In the genomic region with DNA sequence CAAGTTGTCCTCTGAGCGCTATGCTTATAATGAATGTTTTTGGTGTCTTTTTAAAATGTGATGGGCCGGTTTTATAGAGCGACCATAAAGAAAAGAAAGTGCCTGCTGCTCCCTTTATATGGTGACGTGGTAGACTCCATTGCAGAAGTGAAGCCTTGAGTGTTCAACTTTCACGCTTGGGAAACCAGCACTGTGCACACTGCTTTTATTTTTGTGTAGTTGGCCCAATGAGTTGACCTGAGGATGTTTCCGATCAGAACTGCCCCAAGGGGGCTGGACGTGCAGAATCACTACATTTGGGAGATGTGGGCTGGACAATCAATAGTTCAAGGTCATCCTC, we compare ENCODE assay signal across 7 mouse cellular contexts. TPM values are rescaled to one million over a fixed set of nuclear protein-coding genes. Genes with fewer than 3 reads are reported as not detected.
DNase-seq lines count a peak whose midpoint lies in the region; ATAC-seq lines count a peak whose summit lies in the region.

No protein-coding gene starts in this region.

- 77% methylated on average over 7 of the region's 7 CpGs for WGBS in lung, embryonic 16.5 days
- WGBS in forebrain, embryonic 10.5 days, result 80% methylated on average over 7 of the region's 7 CpGs
- WGBS in limb, embryonic 12.5 days, result 82% methylated on average over 7 of the region's 7 CpGs
- 77% methylated on average over 7 of the region's 7 CpGs for WGBS in stomach, embryonic 14.5 days

- H3K4me1 ChIP-seq in lung, embryonic 16.5 days (replicated peaks; ENCODE audit: control insufficient read depth, insufficient read depth, low read length), result peaks cover 39% of the 10 kb centered on the region
- peaks cover 52% of the 10 kb centered on the region for H3K4me1 ChIP-seq in forebrain, embryonic 10.5 days
- peaks cover 37% of the 10 kb centered on the region for H3K4me1 ChIP-seq in limb, embryonic 12.5 days (replicated peaks)
- peaks cover 37% of the 10 kb centered on the region for H3K4me1 ChIP-seq in stomach, embryonic 14.5 days (ENCODE audit: control insufficient read depth, insufficient read depth, low read length)

- no peaks in the 10 kb centered on the region for H3K36me3 ChIP-seq in lung, embryonic 16.5 days (ENCODE audit: control insufficient read depth, insufficient read depth, low read length)
- no peaks in the 10 kb centered on the region for H3K36me3 ChIP-seq in forebrain, embryonic 10.5 days (replicated peaks)
- H3K36me3 ChIP-seq in limb, embryonic 12.5 days, result no peaks in the 10 kb centered on the region
- no peaks in the 10 kb centered on the region for H3K36me3 ChIP-seq in stomach, embryonic 14.5 days (ENCODE audit: control insufficient read depth, insufficient read depth, low read length)

- intact Hi-C loops in gastrocnemius, postnatal 14 days (cut with DNase I; ENCODE audit: low total_unique reads), result no loop called here

- no peaks in the 10 kb centered on the region for H3K27me3 ChIP-seq in lung, embryonic 16.5 days (ENCODE audit: control insufficient read depth, insufficient read depth, low read depth, low read length)
- H3K27me3 ChIP-seq in forebrain, embryonic 10.5 days (ENCODE audit: poor library complexity, severe bottlenecking), result no peaks in the 10 kb centered on the region
- no peaks in the 10 kb centered on the region for H3K27me3 ChIP-seq in limb, embryonic 12.5 days
- no peaks in the 10 kb centered on the region for H3K27me3 ChIP-seq in stomach, embryonic 14.5 days (ENCODE audit: control insufficient read depth, insufficient read depth, low read length)

- peak overlapping the region; percentile 77 for H3K4me2 ChIP-seq in lung, embryonic 16.5 days (ENCODE audit: low read depth, low read length)
- H3K4me2 ChIP-seq in limb, embryonic 12.5 days, result peak overlapping the region; percentile 79
- peak overlapping the region; percentile 80 for H3K4me2 ChIP-seq in stomach, embryonic 14.5 days (replicated peaks; ENCODE audit: low read depth, low read length)

- H3K4me3 ChIP-seq in lung, embryonic 16.5 days (ENCODE audit: low read length), result peak overlapping the region; percentile 63
- H3K4me3 ChIP-seq in forebrain, embryonic 10.5 days, result peak overlapping the region; percentile 97
- H3K4me3 ChIP-seq in limb, embryonic 12.5 days (replicated peaks), result peak overlapping the region; percentile 68
- peak overlapping the region; percentile 87 for H3K4me3 ChIP-seq in stomach, embryonic 14.5 days (ENCODE audit: low read depth, low read length)

- no peak for ATAC-seq in lung, embryonic 16.5 days (ENCODE audit: low read depth)
- no peak for ATAC-seq in limb, embryonic 12.5 days (ENCODE audit: insufficient number of reproducible peaks, insufficient read depth, low FRiP score, low TSS enrichment, low read depth)
- no peak for ATAC-seq in stomach, embryonic 14.5 days (ENCODE audit: insufficient number of reproducible peaks, insufficient read depth, low FRiP score, low read depth)

- no peak for DNase-seq in lung, postnatal 10 days
- no peak for DNase-seq in forebrain, embryonic 10.5 days (ENCODE audit: extremely low spot score, low spot score)
- no peak for DNase-seq in gastrocnemius, postnatal 14 days
- no peak for DNase-seq in adrenal gland, adult 2 months

- no peaks in the 10 kb centered on the region for H3K9me3 ChIP-seq in lung, embryonic 16.5 days (ENCODE audit: control insufficient read depth, low read length)
- H3K9me3 ChIP-seq in forebrain, embryonic 10.5 days, result 0 out of 2 replicates have a peak, but pooled peaks cover 3% of the 10 kb centered on the region
- H3K9me3 ChIP-seq in limb, embryonic 12.5 days, result no peaks in the 10 kb centered on the region
- H3K9me3 ChIP-seq in stomach, embryonic 14.5 days (ENCODE audit: control insufficient read depth, low read depth, low read length), result no peaks in the 10 kb centered on the region

- peak overlapping the region; percentile 90 for H3K9ac ChIP-seq in lung, embryonic 16.5 days (ENCODE audit: low read length)
- peak overlapping the region; percentile 82 for H3K9ac ChIP-seq in limb, embryonic 12.5 days (replicated peaks)
- H3K9ac ChIP-seq in stomach, embryonic 14.5 days (replicated peaks; ENCODE audit: low read depth, low read length), result peak overlapping the region; percentile 67; the same call in 1 of the 2 replicates

- no peak overlapping the region for H3K27ac ChIP-seq in lung, embryonic 16.5 days (ENCODE audit: low read length)
- H3K27ac ChIP-seq in forebrain, embryonic 10.5 days, result 0 out of 2 replicates have a peak overlapping the region, but pooled peaks have one; percentile 99
- H3K27ac ChIP-seq in limb, embryonic 12.5 days, result no peak overlapping the region
- no peak overlapping the region for H3K27ac ChIP-seq in stomach, embryonic 14.5 days (ENCODE audit: low read length)

RNA-seq across cellular contexts. Expression of gene Bicra, which starts 1.8 kb away (rescaled TPM):
- polyA plus RNA-seq in lung, embryonic 16.5 days (2015; fragmentation: Nextera tagmentation; extraction: Ambion mirVana), result 5.9 TPM in 2 replicates
- 7.0 and 7.7 TPM in 2 replicates for polyA plus RNA-seq in forebrain, embryonic 10.5 days (2016; fragmentation: Nextera tagmentation; extraction: Ambion mirVana)
- 9.0 and 9.4 TPM in 2 replicates for polyA plus RNA-seq in limb, embryonic 12.5 days (2016; fragmentation: Nextera tagmentation; extraction: Ambion mirVana)
- 7.7 and 8.3 TPM in 2 replicates for polyA plus RNA-seq in stomach, embryonic 14.5 days (2014; fragmentation: Nextera tagmentation; extraction: Ambion mirVana)
- 1 to 10 TPM; 7.9 to 8.8 TPM for total RNA-seq in gastrocnemius, postnatal 14 days (2021)
- total RNA-seq in adrenal gland, adult 2 months (2021), result 10 to 100 TPM in 1 of 2 experiments, 1 to 10 TPM in 1; 9.4 to 10.4 TPM
- polyA plus RNA-seq in adrenal gland, adult 2 months (2012; rRNA removed), result 19.8 and 26.2 TPM in 2 replicates

RNA-seq across cellular contexts. Expression of gene Zfp541, which starts 12.1 kb away (rescaled TPM):
- 0.06 TPM in 1 of 2 replicates, not detected in the other for polyA plus RNA-seq in lung, embryonic 16.5 days (2015; fragmentation: Nextera tagmentation; extraction: Ambion mirVana)
- polyA plus RNA-seq in forebrain, embryonic 10.5 days (2016; fragmentation: Nextera tagmentation; extraction: Ambion mirVana), result 0.10 TPM in 1 of 2 replicates, not detected in the other
- 0.08 TPM in 1 of 2 replicates, not detected in the other for polyA plus RNA-seq in limb, embryonic 12.5 days (2016; fragmentation: Nextera tagmentation; extraction: Ambion mirVana)
- polyA plus RNA-seq in stomach, embryonic 14.5 days (2014; fragmentation: Nextera tagmentation; extraction: Ambion mirVana), result 0.12 TPM in 1 of 2 replicates, not detected in the other
- not detected for total RNA-seq in gastrocnemius, postnatal 14 days (2021)
- total RNA-seq in adrenal gland, adult 2 months (2021), result under 1 TPM; 0.06 to 0.07 TPM
- polyA plus RNA-seq in adrenal gland, adult 2 months (2012; rRNA removed), result 0.04 and 0.09 TPM in 2 replicates

RNA-seq across cellular contexts. Expression of gene Napa, which starts 48.7 kb away (rescaled TPM):
- polyA plus RNA-seq in lung, embryonic 16.5 days (2015; fragmentation: Nextera tagmentation; extraction: Ambion mirVana), result 167 and 202 TPM in 2 replicates
- polyA plus RNA-seq in forebrain, embryonic 10.5 days (2016; fragmentation: Nextera tagmentation; extraction: Ambion mirVana), result 169 and 171 TPM in 2 replicates
- 181 and 202 TPM in 2 replicates for polyA plus RNA-seq in limb, embryonic 12.5 days (2016; fragmentation: Nextera tagmentation; extraction: Ambion mirVana)
- polyA plus RNA-seq in stomach, embryonic 14.5 days (2014; fragmentation: Nextera tagmentation; extraction: Ambion mirVana), result 188 and 213 TPM in 2 replicates
- total RNA-seq in gastrocnemius, postnatal 14 days (2021), result 100 to 1,000 TPM; 102 to 107 TPM
- total RNA-seq in adrenal gland, adult 2 months (2021), result 100 to 1,000 TPM; 149 to 167 TPM
- polyA plus RNA-seq in adrenal gland, adult 2 months (2012; rRNA removed), result 316 and 381 TPM in 2 replicates
